Mouse (Mus musculus): Measurements from ENCODE around the gene Golga2. TPM values are rescaled to one million over a fixed set of nuclear protein-coding genes. Genes with fewer than 3 reads are reported as not detected.

The Golga2 gene
- 10 to 100 TPM; 70.5 to 75.4 TPM for total RNA-seq (2021)
- long read RNA-seq, experiment 1, full-length matches to known transcripts = 30 of 67 reads
- long read RNA-seq, experiment 1, partial matches to known transcripts = 10 of 67 reads
- long read RNA-seq, experiment 1, other reads (novel, unspliced or antisense) = 27 of 67 reads
- long read RNA-seq, experiment 2, full-length matches to known transcripts = 31 of 62 reads
- long read RNA-seq, experiment 2, partial matches to known transcripts = 19 of 62 reads
- long read RNA-seq, experiment 2, other reads (novel, unspliced or antisense) = 12 of 62 reads

DNA sequence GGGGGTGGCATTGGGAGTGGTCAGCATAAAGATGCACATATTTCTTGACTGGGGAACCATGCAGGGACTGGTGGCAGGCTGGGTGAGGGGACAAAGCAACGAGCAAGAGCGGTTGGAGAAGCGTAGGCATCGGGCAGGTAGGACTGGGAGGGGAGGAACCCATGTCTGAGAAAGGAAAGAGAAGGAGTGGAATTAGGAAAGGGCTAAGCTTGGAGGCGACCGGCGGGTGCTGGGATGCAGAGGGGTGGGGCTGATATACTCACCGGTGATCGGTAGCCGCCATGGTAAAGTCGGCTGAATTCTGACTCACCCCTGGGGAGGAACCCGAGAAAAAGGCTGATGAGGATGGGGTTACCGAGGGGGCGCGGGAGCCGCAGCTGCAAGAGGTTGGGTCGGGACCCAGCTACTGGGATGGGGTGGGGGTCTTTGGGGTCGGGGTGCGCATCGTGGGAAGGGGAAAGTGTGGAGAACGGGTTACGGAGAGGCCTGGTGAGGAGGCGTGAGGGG lies at the start of gene Golga2:
Gene Golga2 (plus strand): TSS at position 51 of the 507 bp plus-strand sequence.
- peak in 1 of 2 experiments; percentile 25 for DNase-seq (ENCODE audit: low spot score in 2 of 2)

DNA sequence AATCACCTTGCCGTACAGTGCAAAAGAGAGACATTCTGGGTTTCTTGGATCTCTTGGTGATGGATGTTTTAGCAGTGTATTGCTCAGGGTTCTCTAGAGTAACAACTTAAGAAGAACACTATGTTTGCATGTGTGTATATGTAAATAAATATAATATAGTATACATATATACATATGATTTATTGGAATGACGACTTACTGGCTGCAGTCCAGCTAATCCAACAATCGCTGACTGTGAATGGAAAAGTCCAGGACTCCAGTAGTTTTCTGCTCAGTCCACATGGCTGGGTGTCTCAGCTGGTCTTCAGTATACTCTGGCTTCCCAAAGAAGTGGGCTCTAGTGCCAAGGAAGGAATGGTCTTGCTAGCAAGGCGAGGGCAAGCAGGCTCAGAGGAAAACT lies 49.6 kb upstream of the Golga2 start:
- DNase-seq (ENCODE audit: low spot score in 2 of 2) = no peak

DNA sequence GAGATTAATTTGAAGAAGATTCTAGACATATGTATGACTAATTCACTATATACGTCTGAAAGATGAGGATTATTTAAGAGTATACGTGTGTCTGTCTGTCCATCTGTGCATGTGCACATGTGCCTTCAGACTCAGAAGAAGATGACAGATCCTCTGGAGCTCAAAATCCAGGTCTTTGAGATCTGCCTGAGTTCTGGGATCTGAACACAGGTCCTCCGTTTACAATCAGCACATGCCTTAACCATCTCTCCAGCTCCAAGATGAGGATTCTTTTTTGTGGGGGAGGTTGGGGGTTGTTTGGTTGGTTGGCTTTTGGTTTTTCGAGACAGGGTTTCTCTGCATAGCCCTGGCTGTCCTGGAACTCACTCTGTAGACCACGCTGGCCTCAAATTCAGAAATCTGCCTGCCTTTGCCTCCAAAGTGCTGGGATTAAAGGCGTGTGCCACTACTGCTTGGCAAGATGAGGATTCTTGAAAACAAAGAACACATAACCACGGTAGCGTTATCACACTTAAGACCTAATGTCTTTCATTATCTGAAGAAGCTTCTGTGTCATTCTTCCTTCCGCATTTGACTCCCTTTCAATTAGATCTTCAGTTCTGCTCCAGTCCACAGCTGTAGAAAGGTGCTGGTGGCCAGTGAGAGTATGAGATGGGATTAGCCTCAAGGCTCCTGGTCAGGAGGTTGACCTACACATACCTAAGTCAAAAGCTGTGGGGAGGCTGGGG lies 48.3 kb upstream of the Golga2 start:
- no peak for DNase-seq (ENCODE audit: low spot score in 2 of 2)

DNA sequence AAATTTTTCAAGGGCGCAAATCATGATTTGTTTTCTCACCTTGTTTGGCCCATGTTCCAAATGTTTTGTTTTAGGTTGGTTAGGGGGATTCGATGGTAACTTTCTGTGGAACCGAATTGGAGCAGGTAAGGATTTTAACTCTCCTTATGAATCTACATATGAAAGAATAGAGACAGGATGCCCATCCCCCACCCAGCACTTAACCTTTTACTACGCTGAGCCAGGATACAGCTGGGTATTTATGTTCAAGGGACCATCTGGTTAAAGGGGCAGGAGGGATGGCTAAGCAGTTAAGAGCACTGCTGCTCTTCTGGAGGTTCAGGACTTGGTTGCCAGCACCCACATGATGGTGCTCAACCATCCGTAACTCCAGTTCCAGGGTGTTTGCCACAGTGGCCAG lies 46.6 kb upstream of the Golga2 start:
- no peak for DNase-seq (ENCODE audit: low spot score in 2 of 2)

DNA sequence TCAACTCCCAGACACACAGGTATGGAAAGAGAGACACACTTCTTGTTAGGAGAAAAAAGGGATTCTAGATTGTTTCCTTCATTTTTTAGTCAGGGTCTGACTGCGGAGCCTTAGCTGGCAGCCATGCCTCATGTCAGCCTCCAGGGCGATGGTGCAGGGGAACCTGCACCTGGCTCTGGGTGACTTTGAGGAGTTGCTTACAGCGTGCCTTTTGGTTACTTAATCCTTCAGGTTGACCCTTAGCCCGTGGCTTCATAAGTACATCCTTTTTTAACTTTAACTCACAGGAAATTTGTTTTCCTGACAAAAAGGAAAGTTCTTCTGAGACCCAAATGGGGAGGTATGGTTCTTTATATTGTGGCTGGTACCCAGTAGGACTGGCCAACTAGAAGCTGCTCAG lies 44.2 kb upstream of the Golga2 start:
- DNase-seq (ENCODE audit: low spot score in 2 of 2) = no peak

DNA sequence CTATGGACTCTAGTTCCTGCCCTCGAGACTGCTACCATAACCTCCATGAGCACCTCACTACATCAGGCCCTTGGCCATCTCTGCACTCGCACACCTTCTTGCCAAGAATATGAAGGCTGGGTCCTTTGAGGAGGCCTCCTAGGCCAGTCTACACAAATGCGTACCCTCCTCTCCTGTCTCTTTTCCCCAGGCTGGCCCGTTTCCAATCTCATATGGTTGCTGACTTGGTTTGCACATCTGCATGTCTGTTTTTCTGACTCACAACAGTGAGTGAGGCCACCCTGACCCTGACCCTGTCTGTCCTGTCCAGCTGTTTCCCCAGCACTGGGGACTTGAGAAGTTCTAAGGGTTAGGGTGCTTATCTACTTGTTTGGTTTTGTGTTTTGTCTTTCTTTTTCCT lies 40.4 kb upstream of the Golga2 start:
- DNase-seq (ENCODE audit: low spot score in 2 of 2) = no peak

DNA sequence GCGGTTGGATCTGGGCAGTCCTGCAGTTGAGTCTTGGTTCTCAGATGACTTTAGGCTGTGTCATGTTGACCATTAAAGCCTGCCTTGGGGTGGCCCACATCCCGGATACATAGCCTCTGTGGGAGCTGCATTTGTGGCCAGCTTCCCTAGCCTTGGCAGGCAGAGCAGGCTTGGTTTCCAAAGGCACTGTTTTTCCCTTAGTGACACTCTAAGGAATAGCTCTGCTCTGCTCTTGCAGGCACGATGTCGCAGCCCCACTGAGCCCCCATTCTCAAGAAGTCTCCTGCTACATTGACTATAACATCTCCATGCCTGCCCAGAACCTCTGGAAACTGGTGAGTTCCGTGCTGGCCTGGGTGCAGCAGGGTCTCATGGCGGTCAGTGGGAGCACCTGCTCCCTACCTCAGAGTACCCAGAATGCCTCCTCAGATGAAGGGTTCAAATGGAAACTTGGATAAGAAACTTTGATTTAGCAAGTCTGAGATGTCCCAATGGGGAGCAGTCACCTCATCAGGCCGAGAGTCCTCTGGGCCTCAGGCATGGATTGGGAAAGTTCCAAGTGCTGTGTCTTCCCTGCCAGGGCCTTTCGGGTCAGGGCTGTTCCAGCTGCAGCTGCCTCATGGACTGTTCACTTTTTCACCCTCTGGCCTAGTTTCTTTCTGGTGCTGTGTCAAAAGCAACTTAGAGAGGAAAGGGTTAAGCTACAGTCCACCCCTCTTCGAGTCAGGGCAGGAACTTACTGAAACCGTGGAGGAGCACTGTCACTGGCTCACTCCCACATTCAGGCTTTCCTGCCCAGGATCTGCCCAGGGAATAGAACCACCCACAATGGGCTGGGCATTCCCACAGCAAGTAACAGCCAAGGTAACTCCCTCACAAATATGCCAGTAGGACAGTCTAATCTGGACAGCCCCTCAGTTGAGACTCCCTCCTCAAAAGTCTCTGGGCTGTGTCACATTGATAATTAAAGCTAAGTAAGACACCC lies 38.5 kb upstream of the Golga2 start:
- peak in 1 of 2 experiments; percentile 34 for DNase-seq (ENCODE audit: low spot score in 2 of 2)

DNA sequence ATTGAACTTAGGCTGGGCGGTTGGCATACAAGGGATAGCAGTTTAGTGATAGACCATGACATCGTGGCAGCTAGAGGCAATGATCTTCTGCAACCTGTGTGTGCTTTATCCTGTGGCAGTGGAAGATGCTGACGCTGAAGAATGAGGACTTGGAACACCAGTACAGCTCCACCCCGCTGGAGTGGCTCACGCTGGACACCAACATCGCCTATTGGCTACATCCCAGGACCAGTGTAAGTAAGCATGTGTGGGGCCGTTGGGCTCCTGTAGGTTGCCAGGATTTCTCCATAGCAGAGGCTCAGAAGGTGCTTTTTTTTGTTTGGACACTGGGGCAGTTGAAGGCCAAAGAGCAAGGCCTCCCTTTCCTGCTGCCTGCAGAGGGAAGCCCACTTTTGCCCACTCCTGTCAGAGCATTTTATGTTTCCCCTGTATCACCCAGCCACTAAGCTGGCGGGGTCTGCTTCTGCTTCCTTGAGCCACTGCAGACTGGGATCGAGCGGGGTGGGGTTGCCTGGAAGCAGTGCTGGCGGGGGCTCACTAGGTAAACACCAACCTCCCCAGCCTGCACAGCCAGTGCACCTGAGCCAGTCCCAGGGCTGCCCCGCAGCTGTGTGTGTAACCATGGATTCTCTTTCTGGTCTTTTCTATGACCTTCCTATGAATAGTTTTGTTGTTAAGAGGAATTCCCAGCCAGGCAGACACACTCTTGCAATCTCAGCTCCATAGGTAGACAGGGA lies 35.2 kb upstream of the Golga2 start:
- no peak for DNase-seq (ENCODE audit: low spot score in 2 of 2)

DNA sequence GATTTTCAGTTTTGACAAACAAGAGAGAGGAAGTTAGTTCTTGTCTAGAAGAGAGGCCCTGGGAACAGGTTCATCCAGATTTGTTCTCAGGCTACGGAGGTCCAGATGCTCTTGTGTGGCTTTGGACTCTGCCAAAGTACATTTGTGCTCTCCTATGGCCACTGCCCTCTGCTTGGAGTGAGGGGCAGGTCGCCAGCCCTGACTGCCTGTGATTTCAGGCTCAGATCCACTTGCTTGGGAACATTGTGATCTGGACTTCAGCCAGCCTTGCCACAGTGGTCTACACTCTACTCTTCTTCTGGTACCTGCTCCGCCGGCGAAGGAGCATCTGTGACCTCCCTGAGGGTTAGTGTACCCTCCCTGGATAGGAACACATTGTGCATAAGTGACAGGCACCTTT lies 34.5 kb upstream of the Golga2 start:
- no peak for DNase-seq (ENCODE audit: low spot score in 2 of 2)

DNA sequence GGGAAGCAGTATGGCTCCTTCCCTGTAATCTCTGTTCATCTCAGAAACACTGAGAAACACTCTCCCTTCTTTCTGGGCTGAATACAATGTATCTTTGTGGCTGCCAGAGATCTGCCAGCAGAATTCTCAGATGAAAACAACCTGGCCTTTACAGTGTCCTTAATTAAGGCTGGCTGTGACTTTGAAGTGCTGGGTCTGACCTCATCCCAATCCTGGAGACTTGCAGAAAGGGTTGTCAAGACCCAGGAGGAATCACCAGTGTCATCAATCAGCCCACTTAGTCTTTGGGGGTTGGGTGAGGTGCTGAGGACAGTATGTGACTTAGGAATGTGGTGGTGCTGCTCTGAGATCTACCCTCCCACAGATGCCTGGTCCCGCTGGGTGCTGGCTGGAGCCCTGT lies 33.8 kb upstream of the Golga2 start:
- no peak for DNase-seq (ENCODE audit: low spot score in 2 of 2)

DNA sequence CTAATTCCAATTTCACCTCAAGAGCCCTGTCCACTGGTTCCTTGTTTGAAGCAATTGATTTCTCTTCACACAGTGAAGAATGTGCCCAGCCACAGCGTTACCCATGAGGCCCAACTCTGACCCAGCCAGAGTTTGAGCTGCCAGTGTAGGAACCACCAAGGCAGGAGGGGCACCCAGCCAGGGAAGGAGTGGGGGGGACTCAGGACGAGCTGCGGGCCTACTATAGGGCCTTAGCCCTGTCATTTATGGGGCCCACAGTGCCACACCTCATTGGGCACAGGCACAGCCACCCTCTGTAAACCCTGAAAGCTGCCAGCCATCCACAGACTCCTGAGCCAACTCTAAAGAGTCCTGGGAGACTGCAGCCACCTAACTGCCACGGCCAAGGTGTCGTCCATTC lies 32.6 kb upstream of the Golga2 start:
- no peak for DNase-seq (ENCODE audit: low spot score in 2 of 2)

DNA sequence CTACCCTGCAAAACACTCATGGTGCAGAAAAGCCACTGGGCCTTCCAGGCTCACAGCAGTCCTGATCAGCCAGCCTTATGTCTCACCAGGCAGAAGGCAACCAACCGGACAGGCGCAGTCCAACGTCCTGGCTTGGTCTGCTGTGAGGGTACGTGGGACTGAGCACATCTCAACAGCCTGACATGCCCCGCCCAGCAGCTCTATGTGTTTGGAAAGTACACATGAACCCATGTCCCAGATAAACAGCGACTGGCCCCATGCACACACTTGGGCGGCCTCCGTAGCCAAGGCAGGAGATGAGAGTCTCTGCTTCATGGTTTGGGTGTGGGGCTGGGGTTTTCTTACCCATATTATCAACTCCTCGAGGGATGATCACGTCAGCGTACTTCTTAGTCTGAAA lies 30.9 kb upstream of the Golga2 start:
- DNase-seq (ENCODE audit: low spot score in 2 of 2) = no peak

DNA sequence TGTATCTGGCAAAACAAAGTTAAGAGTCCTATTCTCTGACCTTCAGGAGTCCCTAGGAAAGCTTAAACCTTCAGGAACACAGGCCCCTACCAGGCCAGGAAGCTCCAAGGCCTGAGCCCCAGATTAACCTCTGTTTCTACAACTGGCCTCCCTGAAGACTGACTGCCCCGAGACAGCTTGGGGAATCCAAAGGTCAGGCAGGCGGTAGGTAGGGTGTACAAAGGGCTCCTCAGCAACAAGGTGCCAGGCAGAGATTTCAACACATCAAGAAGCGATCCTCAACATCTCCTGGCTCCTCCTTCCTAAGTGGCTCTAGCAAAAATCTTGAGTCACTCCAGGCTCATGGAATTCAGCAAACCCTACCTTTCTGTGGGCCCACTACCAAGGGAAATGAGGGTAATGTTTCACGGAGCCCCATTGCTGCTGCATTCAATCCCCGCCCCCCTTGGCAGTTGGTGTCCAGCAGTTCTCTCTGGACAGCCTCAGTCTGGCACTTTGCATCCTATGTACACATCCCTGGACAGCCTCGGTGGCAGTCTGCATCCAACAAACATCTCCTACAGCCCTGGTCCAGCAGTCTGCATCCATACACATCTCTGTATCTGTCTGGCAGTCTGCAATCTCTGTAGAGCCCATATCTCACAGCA lies 28.2 kb upstream of the Golga2 start:
- DNase-seq (ENCODE audit: low spot score in 2 of 2) = no peak

DNA sequence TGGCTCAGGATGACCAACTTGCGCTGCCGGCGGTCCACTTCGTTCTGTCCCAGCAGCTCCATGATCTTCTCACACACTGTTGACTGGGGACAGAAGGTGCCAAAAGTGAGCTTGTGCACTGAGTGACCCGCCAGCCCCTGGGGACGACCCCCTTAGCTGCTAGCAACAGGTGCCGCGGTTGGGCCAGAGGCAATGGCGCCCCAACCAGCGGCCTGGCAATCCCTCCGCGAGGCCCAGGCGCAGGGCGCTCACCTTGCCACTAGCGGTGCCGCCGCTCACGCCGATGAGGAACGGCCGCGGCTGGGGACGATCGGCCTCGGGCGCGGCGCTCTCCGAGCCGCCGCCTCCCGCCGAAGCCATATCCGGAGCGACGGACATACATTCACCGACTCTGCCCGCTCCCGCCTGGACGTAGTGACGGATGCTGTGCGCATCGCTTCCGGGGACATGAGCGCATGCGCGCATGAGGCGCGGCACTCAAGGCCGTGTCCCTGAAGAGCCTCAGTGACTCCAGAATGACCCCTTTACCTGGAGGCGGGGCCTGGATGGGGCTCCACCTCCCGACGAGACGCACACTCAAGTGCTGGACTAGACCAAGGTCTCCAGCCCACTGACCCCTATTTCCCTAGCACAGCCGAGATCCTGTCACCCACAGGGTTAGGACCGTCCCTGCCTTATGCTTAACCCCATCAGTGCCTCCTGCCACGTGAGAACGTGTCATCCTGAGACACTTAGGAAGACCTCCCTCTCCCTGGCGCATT lies 27.3 kb upstream of the Golga2 start, which contains the start of gene Uck1:
Gene Uck1 (minus strand): TSS at position 503 of the 761 bp plus-strand sequence.
- DNase-seq (ENCODE audit: low spot score in 2 of 2) = peak; percentile 85 to 86

DNA sequence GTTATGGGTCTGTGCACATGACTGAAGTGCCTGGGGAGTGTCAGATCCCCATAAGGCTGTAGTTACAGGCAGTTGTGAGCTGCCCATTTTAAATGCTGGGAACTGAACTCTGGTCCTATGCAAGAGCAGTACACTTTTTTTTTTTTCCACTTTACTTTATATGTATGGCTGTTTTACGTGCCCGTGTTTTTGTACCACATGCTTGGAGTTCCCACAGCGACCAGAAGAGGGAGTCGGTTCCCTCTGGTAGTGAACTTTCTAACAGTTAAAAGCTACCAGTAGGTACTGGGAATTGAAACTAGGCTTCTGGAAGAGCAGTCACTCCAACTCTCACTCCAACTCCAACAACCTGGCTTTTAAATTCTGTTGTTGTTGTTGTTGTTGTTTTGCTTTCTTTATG lies 26.5 kb upstream of the Golga2 start:
- DNase-seq (ENCODE audit: low spot score in 2 of 2) = no peak

DNA sequence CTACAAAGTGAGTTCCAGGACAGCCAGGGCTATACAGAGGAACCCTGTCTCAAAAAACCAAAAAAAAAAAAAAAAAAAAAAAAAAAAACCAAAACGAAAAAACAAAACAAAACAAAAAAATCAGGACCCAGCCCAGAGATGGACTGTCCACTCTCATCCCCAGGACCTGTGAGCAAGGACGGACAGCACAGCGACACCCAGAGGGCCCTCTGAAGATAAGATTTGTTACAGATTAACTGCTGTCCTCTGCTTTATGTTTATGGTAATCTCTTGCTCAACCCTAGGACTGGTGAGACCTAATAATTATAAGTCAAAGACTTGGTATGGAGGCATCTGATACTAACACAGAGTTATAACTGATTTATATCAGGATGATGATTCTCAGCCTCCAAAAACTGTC lies 11.4 kb upstream of the Golga2 start:
- no peak for DNase-seq (ENCODE audit: low spot score in 2 of 2)

DNA sequence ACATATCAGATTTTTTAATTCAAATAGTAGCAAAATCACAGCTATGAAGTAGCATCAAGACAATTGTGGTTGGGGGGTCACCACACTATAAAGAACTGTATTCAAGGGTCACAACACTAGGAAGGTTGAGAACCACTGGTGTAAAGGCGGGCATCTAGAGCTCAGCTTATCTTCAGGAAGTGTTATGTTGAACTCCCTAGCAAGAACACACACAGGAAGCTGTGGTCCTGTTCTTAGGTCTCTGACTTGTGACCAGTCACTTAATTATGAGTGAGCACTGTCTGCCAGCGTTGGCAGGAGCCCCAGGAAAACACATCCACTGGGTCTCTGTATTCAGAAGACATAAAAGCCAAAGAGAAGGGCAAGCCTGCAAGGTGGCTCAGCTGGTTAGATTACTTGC lies 4.9 kb upstream of the Golga2 start:
- no peak for DNase-seq (ENCODE audit: low spot score in 2 of 2)

DNA sequence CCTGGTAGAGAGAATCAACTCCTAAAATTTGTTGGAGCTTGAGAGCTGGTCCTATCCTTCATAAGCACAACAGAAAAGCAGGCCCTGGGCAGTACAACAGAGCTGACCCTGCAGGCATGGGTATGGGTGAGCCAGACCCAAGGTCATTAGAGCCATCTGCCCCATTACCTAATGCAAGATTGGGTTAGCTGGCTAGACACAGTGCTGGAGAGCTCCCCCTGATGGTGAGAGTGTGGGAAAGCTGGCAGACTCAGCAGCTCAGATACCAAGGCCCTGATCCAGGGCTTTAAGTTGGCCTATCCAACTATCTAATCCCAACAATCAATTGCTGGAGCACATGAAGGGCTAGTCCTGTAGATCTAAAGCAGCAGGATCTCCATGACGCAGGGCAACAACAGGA lies 4.5 kb upstream of the Golga2 start:
- peak; percentile 51 for DNase-seq (ENCODE audit: low spot score in 2 of 2)

DNA sequence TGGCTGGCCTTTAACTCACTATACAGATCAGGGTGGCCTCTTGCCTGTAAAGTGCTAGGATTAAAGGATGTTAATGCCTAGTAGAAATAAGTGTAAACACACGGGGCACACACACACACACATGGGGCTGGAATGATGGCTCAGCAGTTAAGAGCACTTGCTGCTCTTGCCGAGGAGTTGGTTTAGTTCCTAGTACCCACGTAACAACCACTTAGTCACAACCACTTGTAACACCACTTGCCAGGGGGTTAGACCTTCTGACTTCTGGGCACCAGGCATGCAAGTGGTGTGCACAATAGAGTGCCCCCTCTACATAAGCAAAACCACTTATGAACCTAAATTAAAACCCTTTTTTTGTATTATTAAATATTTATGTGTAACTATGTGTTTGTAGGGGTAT lies 3.2 kb upstream of the Golga2 start:
- DNase-seq (ENCODE audit: low spot score in 2 of 2) = no peak

All from adrenal gland, adult 18-20 months (tissue).